Mouse (Mus musculus): ENCODE data around the gene Lime1.

The Lime1 gene

DNA sequence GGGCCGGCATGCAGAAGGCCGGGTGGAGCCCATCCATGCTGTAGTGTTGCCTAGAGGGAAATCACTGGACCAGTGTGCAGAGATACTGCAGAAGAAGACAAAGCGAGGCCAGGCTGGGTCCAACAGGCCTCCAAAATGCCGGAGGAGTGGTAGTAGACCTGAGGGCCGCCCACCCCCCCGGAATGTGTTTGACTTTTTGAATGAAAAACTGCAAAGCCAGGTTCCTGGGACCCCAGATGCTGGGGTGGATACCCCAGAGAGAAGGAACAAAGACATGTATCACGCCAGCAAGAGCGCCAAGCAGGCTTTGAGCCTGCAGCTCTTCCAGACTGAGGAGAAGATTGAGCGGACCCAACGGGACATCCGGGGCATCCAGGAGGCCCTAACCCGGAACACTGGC is at the start of gene Lime1:
Gene Lime1, plus strand, starts transcription at position 301 of the 400 bp plus-strand sequence.
- no peak for DNase-seq (ENCODE audit: low read depth, low spot score)

DNA sequence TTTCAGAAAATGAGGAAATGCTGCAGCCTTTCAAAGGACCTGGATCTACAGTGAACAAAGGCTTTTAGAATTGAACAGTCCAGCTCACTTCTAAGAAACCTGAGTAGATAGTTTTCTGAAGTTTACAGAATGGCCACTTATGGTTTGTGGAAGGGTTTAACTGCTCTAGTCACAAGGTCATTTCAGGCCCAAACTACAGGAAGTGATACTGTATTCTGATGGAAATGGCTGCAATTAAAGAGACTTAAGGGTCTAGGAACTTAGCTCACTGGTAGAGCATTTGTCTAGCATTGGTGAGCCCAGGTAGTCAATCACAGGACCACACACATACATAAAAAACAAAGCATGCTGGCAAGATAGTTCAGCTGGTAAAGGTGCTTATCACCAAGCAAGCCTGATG is 47.3 kb upstream of the Lime1 start:
- DNase-seq (ENCODE audit: low read depth, low spot score), result no peak

DNA sequence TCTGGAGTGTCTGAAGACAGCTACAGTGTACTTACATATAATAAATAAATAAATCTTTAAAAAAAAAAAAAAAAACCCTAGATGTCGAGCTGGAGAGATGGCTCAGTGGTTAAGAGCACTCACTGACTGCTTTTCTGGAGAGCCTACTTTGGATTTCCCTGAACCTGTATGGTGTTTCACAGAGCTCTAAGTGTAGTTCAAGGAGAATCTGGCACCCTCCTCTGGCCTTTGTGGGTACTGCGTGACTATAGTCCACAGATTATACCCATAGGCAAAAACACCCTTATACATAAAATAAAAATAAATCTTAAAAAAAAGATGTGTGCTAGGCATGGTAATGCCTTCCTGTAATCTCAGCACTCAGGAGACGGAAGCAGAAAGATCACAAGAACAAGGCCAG is 45.9 kb upstream of the Lime1 start:
- DNase-seq (ENCODE audit: low read depth, low spot score), result peak; percentile 34

DNA sequence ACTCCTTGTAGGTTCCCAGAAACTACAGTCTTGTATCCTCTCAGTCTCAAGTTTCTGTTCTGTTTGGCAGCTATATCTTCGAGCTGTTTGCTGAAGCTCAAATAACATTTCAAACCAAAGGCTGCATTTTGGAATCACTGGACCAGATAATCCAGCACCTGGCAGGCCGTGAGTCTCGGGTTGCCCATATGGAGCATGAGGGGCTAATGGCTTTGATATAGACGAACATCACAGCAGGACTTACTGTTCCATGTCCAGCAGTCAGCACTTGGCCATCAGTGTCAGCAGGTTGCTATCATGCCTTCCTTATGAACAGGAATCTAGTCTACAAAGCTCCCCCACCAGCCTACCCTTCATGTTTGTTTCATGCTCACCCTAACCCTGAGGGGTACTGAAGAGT is 39.5 kb upstream of the Lime1 start:
- DNase-seq (ENCODE audit: low read depth, low spot score), result no peak

DNA sequence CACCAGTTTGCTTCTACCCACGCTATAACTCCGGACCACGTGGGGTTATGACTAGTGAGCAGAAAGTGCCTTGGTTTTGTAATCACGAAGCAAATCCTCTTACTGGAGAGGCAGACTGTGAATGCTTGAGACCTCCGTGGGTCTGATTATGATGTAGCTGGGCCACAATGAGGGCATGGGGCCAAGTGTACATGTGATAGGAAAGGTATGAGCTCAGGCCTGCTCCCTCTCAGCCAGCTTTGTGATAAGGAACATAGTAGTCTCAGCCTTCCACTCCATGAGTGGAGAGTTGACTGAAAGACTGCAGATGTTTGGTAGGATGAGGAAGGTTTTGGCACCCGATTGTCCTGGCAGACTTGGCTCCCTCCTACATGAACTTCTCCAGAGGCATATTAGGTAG is 37.1 kb upstream of the Lime1 start:
- no peak for DNase-seq (ENCODE audit: low read depth, low spot score)

DNA sequence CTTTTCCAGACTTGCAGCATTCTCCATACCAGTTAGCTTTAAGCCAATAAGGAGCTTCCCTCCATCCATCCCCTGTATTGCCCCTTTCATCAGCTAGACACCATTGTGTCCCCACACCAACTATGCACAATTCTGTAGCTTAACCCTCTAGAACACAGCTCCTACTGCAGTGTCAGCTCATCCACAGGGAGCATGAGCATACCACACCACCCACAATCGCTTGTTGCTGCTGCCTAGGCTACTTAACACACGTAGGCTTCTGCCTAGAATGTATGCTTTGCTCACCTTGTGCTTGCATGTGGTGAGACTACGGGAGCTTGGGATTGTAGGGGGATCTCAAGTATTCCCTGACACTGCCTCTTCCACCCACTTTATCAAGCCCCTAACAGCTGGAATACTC is 23.1 kb upstream of the Lime1 start:
- no peak for DNase-seq (ENCODE audit: low read depth, low spot score)

DNA sequence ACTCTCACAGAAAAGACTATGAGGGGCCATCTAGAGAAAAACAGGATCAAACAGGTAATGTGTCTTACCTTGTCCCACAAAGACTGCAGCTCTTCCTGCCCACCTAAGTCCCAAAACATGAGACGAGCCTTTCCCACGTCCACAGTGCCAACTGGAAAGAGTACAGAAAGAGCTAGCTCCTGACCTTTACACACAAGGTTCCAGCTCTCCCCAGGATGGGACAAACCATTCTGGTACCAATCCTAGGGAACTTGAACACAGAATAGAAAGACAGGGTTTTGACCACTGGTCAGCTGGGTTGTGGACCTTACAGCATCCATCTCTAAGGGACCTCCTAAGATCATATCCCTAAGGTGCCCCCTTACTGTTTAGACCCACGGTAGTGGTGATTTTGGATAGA is 15.9 kb upstream of the Lime1 start:
- no peak for DNase-seq (ENCODE audit: low read depth, low spot score)

DNA sequence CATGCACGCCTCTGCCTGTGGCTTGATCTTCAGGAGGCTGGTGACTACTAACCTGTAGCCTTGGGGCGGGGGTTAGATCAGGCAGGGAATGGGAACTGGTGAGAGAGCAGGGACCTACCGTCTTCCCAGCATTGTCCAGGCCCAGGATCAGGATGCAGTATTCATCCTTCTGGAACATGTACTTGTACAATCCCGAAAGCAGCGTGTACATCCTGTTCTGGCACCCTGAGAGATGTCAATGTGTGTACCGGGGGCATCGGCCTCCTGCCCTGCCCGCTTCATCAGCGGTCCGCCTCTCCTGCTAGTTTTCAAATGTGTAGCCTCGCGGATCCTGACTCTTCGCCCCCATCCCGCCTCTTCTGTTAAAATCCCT is 15.4 kb upstream of the Lime1 start:
- DNase-seq (ENCODE audit: low read depth, low spot score), result no peak

DNA sequence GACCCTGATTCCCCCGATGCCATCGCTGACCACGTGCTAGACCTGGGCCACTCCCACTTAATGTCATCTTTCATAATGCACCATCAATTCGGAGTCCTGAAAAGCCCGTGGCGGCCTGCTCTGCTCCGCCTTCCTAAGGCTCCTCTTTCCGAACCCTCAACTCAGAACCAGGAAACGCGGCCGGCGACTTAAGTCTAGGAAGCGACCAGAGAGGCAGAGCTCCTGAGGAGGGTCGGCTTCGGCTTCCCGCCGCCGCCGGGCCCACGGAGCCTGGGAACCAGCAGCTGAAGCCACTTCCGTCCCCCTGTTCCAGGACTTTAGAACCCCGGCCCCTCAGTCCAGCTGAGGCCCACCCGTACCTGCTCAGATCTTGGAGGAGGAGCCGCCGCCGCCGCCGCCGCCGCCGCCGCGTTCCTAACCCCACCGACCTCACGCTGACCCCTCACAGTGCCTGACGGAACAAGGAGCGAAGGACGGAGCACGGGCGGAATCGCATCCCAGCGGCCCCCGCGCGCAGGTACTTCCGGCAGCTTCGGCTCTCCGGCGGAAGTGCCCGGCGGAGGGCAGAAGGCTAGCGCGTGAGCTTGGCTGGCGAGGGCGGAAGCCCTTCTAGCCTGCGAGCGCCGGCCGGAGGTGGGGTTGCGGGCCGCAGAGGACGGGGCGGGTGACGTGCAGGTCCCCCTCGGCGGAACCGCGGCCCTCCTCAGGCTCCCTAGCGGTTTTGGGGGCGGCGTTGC is 14.8 kb upstream of the Lime1 start, which contains the start of the genes Zgpat and Arfrp1:
Gene Zgpat, plus strand, starts transcription at position 69 of the 737 bp plus-strand sequence.
Gene Arfrp1, minus strand, starts transcription at position 545 of the 737 bp plus-strand sequence.
- peak; percentile 67 for DNase-seq (ENCODE audit: low read depth, low spot score)

DNA sequence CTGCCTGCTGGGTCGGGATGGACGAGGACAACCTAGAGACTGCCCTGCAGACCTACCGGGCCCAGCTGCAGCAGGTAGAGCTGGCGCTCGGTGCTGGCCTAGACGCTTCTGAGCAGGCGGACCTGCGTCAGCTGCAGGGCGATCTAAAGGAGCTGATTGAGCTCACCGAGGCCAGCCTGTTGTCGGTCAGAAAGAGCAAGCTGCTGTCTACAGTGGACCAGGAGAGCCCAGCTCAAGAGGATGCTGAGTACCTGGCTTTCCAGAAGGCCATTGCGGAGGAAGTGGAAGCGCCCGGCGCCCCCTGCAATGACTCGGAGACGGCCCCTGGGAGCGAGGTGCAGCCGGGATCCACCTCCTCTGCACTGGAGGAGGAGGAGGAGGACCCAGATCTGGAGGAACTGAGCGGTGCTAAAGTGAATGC is 14.2 kb upstream of the Lime1 start:
- no peak for DNase-seq (ENCODE audit: low read depth, low spot score)

DNA sequence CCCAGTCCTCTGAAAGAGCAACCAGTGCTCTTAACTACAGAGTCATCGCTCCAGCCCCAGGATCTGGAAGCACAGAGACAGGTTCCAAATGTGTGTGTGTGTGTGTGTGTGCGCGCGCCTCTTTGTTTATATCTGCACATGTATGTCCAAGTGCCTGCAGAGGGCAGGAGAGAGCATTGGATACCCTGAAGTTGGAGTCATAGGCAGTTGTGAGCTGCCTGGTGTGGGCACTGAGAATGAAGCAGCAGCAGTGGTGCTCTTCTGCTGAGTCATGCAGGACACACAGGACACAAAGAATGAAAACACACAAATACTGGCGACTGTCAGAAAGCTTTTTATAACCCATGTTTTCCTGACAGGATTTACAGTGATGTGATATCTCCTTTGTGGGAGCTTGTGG is 9.9 kb upstream of the Lime1 start:
- no peak for DNase-seq (ENCODE audit: low read depth, low spot score)

DNA sequence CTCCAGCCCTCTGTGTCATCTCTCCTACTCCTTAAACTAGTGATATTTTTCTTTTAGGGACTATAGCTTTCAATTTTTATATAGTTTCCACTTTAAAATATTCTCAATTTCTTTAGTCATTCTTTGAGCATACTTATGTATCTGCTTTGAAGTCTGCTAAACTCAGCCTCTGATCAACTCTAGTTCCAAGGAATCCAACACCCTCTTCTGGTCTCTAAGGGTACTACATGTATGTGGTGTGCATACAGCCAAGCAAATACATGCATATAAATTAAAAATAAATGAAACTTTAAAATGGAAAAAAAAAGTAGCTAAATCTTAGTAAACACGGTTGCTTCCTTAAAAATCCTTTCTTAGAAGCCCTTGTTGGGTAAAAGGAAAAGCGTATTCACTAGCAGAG is 4.1 kb upstream of the Lime1 start:
- no peak for DNase-seq (ENCODE audit: low read depth, low spot score)

DNA sequence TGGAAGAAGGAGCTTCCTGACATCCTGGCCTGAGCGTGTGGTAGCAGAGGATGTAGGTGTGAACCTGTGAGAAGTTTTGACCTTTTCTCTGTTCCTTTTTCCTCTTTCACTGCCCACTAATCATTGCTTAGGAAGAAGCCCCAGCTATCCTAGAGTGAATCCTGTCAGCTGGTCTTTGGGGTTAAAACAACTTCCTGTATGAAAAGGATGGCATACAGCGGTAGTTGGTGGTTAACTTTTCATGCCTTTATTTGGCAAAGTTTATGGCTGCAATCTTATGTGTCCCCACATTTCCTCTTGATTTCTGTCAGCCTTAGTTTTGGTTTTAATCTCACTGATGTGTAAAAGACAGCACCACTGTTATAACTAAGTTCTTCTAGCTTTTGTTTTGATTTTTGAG is 2.6 kb upstream of the Lime1 start:
- no peak for DNase-seq (ENCODE audit: low read depth, low spot score)

DNA sequence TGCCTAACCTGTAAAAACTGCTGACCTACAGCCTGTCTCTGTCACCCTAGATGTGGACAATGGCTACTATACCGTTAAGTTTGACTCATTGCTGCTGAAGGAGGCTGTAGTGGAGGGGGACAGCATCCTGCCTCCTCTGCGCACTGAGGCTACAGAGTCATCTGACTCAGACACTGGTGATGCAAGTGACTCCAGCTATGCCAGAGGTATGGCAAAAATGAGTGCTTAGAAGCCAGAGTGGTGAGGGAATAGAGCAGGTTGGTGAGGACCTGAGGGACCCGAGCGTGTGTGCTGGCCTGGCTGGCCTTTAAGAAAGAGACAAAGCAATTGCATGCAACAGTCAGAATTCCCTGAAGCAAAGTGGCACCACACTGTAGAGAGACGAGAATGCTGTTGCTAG is 1.2 kb upstream of the Lime1 start:
- no peak for DNase-seq (ENCODE audit: low read depth, low spot score)

DNA sequence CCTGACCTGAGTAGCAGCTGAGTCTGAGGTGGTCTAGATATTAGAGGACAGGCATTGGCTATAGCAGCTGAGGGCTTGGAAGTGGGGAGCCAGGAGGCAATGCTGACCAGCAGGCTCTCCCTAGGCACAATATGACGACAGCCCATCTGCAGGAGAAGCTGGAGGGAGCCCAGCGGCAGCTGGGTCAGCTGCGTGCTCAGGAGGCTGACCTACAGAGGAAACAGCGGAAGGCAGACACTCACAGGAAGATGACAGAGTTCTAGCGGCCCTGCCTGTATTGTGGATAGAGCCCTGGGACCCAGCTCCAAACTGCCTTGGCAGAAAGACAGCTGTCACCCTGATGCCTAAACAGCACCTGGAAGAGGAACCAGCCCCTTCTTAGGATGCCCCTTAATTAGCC is 373 bp downstream of the Lime1 start:
- no peak for DNase-seq (ENCODE audit: low read depth, low spot score)

DNA sequence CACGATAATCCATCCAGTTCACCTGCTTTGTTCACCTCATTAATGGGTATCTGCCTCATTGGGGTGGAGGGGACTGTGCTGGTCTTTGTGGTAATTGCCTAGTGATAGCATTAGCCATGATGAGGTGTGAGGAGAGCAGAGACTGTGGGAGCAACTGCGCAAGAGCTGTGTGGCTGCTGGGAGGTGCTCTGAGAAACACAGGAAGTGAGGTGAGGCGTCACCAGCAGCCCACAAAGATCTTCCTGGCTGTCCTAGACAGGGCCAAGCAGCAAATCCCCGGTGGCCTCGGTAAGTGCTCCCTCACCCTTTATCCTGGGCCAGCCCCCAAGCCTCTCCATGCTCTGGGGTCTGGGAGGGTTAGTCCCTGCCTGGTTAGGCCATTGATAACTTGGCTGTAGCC is 1.2 kb downstream of the Lime1 start:
- no peak for DNase-seq (ENCODE audit: low read depth, low spot score)

DNA sequence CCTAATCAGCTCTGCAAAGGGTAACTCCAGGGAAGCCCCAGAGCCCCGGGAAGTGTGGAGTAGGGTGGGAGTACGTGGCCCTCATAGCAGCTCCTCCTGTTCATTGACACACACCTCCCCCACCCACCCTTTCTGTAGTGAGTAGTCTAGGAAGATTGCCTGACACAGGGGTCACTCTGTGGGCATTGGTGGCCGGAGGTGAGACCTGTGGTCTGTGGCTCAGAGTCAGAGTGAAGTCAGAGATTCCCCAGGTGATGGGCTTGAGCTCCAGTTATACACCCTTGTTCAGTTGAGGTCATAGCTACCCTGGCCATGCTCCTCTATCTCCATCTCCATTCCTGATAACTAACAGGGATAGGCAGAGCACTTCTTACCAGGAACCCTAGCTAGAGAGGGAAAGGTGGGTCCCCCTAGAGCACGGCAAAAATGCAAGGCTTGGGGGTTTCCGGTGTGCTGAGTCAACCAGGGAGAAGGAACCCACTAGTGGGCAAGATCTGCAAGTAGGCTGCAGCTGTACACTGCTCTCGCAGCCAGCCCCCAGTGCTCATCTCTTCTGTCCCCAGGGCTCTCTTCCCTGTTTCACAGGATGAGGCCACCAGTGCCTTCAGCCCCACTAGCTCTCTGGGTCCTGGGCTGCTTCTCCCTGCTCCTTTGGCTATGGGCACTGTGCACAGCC is 1.9 kb downstream of the Lime1 start:
- no peak for DNase-seq (ENCODE audit: low read depth, low spot score)

DNA sequence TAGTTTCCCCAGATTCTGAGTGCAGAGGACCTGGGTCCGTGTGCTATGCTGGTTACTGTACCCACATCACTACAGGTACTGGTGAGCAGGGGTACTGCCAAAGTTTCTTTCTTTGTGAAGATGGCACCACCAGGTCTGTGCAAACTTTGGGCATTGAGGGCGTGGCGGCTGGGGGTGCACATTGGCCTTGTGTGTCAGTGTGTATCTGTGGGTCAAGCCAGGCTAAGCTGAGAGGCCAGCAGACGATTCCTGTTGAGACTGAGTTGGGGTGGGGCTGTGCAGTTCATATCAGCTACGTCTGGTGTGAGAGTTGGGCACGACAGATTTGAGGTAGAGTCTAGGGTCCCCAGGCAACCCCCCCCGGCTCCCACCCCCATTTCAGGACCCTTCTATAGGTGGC is 4.6 kb downstream of the Lime1 start:
- no peak for DNase-seq (ENCODE audit: low read depth, low spot score)

DNA sequence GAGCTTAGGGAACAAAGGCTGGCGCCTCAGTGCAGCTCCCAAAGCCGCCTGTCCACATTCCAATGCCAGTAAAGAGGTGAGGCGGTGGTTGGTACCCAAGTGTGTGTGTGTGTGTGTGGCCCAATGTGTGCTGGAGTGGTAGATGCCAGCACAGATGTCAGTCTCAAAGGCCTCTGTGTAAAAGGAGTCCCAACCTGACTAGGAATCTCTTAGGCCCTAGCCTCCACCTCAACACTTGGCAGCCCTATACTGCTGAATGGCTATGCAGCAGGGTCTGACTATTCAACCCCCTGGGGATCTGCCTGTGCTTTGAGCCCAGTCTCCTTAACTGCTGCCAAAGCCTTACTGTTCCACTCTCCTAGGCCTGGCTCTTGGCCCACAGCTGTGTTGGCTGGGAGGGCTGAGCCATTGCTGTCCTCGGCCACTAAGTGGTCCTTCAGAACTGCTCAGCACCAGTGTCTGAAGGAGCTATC is 5.1 kb downstream of the Lime1 start:
- no peak for DNase-seq (ENCODE audit: low read depth, low spot score)

DNA sequence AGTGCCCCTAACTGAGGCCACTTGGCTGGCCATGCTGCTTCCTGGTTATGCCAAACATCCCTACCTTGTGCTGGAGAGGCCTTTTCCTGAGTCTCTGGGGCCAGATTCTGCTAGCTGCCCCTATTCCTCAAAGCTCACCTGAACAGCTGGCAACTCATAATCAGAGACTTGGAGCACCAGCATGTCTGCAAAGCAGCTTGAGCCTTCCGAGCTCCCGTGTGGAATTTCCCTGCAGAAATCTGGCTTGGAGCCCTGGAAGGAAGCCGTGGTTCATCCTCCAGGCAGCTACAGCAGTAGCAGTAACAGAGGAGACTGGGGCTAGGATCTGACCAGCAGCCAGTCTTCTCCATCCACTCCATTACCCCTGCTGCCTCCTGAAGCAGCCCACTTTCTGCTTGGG is 6.0 kb downstream of the Lime1 start:
- no peak for DNase-seq (ENCODE audit: low read depth, low spot score)

DNA sequence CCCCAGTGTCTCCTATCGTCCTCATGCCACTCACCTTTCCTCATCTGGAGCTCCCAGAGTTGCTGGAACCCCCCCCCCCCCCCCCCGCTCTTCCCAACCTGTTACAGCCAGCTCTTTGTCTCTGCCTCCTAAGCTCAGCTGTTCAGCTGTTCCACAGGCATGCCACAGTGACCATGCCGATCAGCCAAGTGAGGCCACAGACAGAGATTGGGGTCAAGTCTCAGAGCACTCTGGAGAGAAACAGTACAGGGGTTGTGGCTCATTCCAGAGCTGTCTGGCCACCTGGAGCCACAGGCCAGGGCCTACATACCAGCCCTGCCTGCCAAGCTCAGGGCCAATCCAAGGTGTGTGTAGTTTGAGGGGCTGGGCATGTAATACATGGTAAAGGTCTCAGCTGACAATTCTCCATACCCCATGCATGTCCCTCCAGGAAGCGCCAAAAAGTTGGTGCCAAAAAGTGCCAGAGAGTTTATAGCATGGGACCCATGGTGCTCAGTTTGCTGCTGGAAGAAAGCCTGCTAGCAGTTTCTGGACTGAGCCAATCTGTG is 6.9 kb downstream of the Lime1 start:
- no peak for DNase-seq (ENCODE audit: low read depth, low spot score)

DNA sequence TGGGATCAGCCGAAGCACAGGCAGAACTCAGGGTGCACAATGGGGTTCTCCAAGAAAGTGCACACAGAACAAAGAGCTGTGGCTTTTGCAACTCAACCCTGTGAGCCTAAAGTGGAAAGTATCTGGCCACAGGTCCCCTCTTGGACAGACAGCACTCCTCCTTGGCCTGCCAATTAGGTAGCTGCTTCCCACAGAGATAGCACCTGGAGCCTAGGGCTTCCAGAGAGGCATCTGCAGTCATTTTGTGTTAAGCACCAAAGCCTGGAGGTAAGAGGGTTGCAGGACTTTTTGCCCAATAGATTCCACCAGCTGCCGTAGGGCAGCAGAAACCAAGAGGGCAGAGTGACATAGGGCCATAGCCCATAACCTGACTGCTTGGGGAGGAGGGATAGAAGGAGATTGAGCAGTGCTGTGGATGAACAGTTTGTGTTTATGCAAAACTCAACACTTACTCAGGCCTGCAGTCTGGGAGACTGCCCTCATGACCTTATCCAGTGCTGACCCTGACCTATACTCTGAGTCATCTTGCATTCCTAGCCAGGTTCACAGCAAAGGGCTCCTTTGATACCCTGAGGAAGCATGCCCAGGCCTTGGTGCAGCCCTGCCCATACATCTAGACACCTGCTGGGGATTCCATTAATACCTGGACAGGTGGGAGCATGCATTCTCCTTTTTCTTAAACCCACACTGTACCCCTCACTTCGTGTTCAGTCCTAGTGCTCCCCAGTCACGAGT is 10.4 kb downstream of the Lime1 start:
- no peak for DNase-seq (ENCODE audit: low read depth, low spot score)
